Mouse (Mus musculus): ENCODE data around the gene Papss2.

Gene Papss2

GRCm38 (mm10) chr19:32711761-32712541 is 116.4 kb downstream of the Papss2 start:
- DNase-seq (ENCODE audit: extremely low spot score) = peak; percentile 93

GRCm38 (mm10) chr19:32712588-32713042 is 117.0 kb downstream of the Papss2 start:
- DNase-seq (ENCODE audit: extremely low spot score) = peak; percentile 79

- DNase-seq (ENCODE audit: extremely low spot score) = no peak
Observed at GRCm38 (mm10) chr19:32713471-32713870, 117.9 kb downstream of the Papss2 start.

GRCm38 (mm10) chr19:32715201-32715600 is 119.6 kb downstream of the Papss2 start:
- DNase-seq (ENCODE audit: extremely low spot score) = peak; percentile 80

GRCm38 (mm10) chr19:32715681-32716080 is 120.1 kb downstream of the Papss2 start:
- no peak for DNase-seq (ENCODE audit: extremely low spot score)
